Mouse (Mus musculus): ENCODE results near the gene Ank3. TPM values are rescaled to one million over a fixed set of nuclear protein-coding genes. Genes with fewer than 3 reads are reported as not detected.

Ank3 gene
- polyA plus RNA-seq, 1 experiment from 2014 or later: 19.0 TPM

DNA sequence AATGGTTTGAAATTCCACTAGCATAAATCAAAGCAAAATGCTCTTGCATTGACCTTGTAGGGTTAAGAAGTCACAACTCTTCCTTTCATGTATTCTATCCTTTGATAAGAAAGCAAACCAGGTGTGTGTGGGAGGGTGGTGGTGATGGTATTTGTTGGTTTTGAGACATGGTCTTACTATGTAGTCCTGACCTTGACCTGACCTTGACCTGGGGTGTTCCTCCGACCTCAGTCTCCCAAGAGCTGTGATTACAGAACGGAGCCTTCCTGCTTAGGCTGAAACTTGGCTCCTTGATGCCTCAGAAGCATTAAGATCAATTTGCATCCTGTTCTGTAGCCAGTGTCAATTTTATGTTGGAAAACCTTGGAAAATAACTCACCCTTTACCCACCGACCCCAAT lies 397.1 kb downstream of the Ank3 start:
- H3K9ac ChIP-seq (ENCODE audit: low read length): no peak overlapping the region
- H3K36me3 ChIP-seq (ENCODE audit: control insufficient read depth, insufficient read depth, low read length): no peaks in the 10 kb centered on the region
- no peak overlapping the region for H3K27ac ChIP-seq (ENCODE audit: low read length)
- no peaks in the 10 kb centered on the region for H3K9me3 ChIP-seq (ENCODE audit: control insufficient read depth, low read length)
- WGBS: 70% methylated on average over 3 of the region's 3 CpGs
- H3K4me1 ChIP-seq (replicated peaks; ENCODE audit: control insufficient read depth, insufficient read depth, low read length): no peaks in the 10 kb centered on the region
- no peak overlapping the region for H3K4me3 ChIP-seq (ENCODE audit: low read length)
- no peak for ATAC-seq (ENCODE audit: low read depth)
- no peaks in the 10 kb centered on the region for H3K27me3 ChIP-seq (ENCODE audit: control insufficient read depth, insufficient read depth, low read depth, low read length)
- no peak overlapping the region for H3K4me2 ChIP-seq (ENCODE audit: low read depth, low read length)

DNA sequence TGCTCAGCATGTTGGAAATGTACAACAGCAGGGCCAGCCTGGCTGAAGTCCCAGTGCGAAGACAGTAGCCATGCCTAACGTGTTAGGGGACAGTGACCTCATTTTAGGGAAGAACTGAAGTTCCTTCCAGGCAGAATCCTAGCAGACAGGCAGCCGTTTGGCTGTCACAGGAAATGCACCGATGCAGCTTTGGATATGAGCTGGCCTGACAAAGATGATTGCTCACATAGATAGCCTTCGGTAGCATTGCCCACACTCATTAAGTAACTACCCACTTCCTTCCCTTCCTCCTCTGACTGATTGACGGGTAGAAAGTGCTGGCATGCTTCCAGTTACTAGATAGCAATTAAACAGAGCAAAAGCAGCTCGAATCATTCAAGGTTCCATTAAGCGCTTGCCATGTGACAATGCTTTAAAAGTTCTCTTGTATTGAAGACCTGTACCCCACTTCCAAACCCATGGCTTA lies 397.9 kb downstream of the Ank3 start:
- WGBS: 39% methylated on average over 8 of the region's 8 CpGs
- Histone ChIP-seq H3K4me3 (ENCODE audit: low read length) (no peak overlapping the region), H3K36me3 (ENCODE audit: control insufficient read depth, insufficient read depth, low read length) (no peaks in the 10 kb centered on the region), H3K4me2 (ENCODE audit: low read depth, low read length) (no peak overlapping the region), H3K27ac (ENCODE audit: low read length) (no peak overlapping the region), H3K4me1 (replicated peaks; ENCODE audit: control insufficient read depth, insufficient read depth, low read length) (no peaks in the 10 kb centered on the region), H3K9ac (ENCODE audit: low read length) (no peak overlapping the region), H3K27me3 (ENCODE audit: control insufficient read depth, insufficient read depth, low read depth, low read length) (no peaks in the 10 kb centered on the region), H3K9me3 (ENCODE audit: control insufficient read depth, low read length) (no peaks in the 10 kb centered on the region)
- ATAC-seq (ENCODE audit: low read depth): no peak

DNA sequence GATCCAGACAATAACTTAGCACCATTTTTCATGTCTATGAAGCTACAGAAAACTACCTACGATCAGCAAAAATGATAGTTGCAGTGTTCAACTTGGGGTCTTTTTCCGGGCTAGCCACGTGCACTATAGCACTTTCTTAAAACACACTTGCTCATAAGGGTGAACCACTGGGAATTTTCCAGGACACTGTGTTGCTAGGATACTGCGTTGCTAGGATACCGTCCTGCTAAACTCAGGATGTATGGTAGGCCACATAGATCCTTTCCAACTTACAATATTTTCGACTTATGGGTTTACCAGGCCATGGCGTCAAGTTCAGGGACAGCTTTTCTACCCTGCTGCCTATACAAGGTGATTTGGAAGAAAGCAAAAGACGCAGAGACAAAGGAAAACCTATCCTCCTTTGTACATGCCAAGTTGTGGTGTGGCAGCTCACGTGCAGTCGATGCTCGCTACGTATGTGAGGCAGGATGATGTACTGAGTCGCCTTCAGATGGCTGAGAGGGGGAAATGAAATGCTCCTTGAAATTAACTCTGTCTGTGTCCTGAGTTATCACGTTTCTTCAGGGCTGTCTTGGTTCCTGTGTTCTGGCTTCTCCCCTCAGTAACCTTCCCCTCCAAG lies 404.7 kb downstream of the Ank3 start:
- no peak overlapping the region for H3K27ac ChIP-seq (ENCODE audit: low read length)
- no peaks in the 10 kb centered on the region for H3K4me1 ChIP-seq (replicated peaks; ENCODE audit: control insufficient read depth, insufficient read depth, low read length)
- H3K4me2 ChIP-seq (ENCODE audit: low read depth, low read length): no peak overlapping the region
- no peak overlapping the region for H3K9ac ChIP-seq (ENCODE audit: low read length)
- 84% methylated on average over 14 of the region's 14 CpGs for WGBS
- H3K36me3 ChIP-seq (ENCODE audit: control insufficient read depth, insufficient read depth, low read length): no peaks in the 10 kb centered on the region
- no peaks in the 10 kb centered on the region for H3K9me3 ChIP-seq (ENCODE audit: control insufficient read depth, low read length)
- ATAC-seq (ENCODE audit: low read depth): no peak
- H3K4me3 ChIP-seq (ENCODE audit: low read length): no peak overlapping the region
- H3K27me3 ChIP-seq (ENCODE audit: control insufficient read depth, insufficient read depth, low read depth, low read length): no peaks in the 10 kb centered on the region

DNA sequence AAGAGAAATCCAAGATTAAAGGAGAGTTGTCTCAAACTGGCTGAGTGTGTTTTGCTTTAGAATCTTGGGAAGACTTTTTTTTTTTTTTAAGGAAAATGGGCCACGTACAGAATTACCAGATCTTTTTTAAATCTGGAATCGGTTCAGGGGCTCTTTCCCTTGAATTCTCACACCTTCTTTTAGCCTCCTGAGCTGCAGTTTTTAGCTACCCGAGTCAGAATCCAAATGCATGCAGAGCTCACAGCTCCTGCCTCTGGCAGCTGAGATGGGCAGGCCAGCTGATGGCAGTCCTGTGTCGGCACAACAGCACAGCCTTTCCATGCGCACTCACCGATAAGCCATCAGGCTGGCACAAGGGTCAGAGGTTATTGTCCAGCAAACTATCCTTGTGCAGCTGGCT lies 406.0 kb downstream of the Ank3 start:
- H3K27ac ChIP-seq (ENCODE audit: low read length): no peak overlapping the region
- 60% methylated on average over 6 of the region's 6 CpGs for WGBS
- no peak overlapping the region for H3K4me3 ChIP-seq (ENCODE audit: low read length)
- no peaks in the 10 kb centered on the region for H3K27me3 ChIP-seq (ENCODE audit: control insufficient read depth, insufficient read depth, low read depth, low read length)
- no peaks in the 10 kb centered on the region for H3K9me3 ChIP-seq (ENCODE audit: control insufficient read depth, low read length)
- no peaks in the 10 kb centered on the region for H3K36me3 ChIP-seq (ENCODE audit: control insufficient read depth, insufficient read depth, low read length)
- H3K4me2 ChIP-seq (ENCODE audit: low read depth, low read length): no peak overlapping the region
- no peaks in the 10 kb centered on the region for H3K4me1 ChIP-seq (replicated peaks; ENCODE audit: control insufficient read depth, insufficient read depth, low read length)
- ATAC-seq (ENCODE audit: low read depth): no peak
- no peak overlapping the region for H3K9ac ChIP-seq (ENCODE audit: low read length)

DNA sequence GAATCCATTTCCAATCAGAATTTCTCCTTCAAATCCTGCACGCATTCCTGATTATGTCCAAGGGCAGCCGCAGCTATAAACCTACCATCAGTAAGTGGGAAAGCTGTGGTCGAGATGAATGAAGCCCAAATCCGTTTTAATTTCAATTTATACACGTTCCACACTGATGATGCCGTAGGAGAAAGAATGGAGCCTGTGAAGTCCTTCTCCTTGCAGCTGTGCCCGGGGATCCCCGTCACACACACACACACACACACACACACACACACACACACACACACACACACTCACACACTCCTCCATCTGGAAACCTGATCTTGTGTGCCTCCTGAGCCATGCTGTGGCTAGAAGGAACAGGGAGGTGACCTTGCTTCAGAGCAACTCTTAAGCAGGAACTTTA lies 412.2 kb downstream of the Ank3 start:
- H3K9me3 ChIP-seq (ENCODE audit: control insufficient read depth, low read length): no peaks in the 10 kb centered on the region
- no peaks in the 10 kb centered on the region for H3K36me3 ChIP-seq (ENCODE audit: control insufficient read depth, insufficient read depth, low read length)
- no peaks in the 10 kb centered on the region for H3K4me1 ChIP-seq (replicated peaks; ENCODE audit: control insufficient read depth, insufficient read depth, low read length)
- H3K9ac ChIP-seq (ENCODE audit: low read length): no peak overlapping the region
- 83% methylated on average over 8 of the region's 8 CpGs for WGBS
- no peak overlapping the region for H3K27ac ChIP-seq (ENCODE audit: low read length)
- no peak overlapping the region for H3K4me2 ChIP-seq (ENCODE audit: low read depth, low read length)
- H3K27me3 ChIP-seq (ENCODE audit: control insufficient read depth, insufficient read depth, low read depth, low read length): no peaks in the 10 kb centered on the region
- no peak for ATAC-seq (ENCODE audit: low read depth)
- H3K4me3 ChIP-seq (ENCODE audit: low read length): no peak overlapping the region

DNA sequence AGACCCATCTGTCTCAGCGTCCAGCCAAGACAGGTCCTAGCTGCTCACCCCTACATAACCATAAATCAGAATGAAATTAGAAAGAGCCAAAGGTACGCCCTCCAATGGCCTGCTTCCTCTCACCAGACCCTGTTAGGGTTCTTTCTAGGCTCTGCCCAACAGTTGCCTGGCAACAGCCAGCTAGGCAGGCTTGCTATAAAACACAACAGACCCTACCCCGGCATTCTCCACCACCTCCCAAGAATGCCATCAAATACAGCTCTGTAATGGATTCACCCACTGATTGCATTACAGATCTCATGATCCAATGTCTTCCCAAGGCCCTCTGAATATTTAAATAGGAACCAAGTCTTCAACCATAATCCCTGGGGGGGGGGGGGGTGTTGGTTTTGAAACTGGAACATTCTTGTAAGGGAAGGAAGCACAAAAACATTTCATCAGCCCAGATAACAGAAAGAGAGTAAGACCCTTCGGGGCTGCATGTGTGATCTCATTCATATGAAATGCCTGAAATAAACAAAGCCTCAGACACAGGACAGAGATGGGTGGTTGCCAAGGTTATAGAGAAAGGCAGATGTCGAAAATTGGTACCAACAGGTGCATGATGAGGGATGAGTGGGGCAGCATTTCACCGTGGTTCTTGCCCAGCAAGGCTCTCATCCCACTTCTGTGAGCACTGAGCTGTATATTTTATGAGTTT lies 415.4 kb downstream of the Ank3 start:
- H3K27ac ChIP-seq (ENCODE audit: low read length): no peak overlapping the region
- 60% methylated on average over 6 of the region's 6 CpGs for WGBS
- H3K9me3 ChIP-seq (ENCODE audit: control insufficient read depth, low read length): no peaks in the 10 kb centered on the region
- no peak for ATAC-seq (ENCODE audit: low read depth)
- no peak overlapping the region for H3K9ac ChIP-seq (ENCODE audit: low read length)
- H3K4me1 ChIP-seq (replicated peaks; ENCODE audit: control insufficient read depth, insufficient read depth, low read length): no peaks in the 10 kb centered on the region
- H3K36me3 ChIP-seq (ENCODE audit: control insufficient read depth, insufficient read depth, low read length): no peaks in the 10 kb centered on the region
- H3K4me3 ChIP-seq (ENCODE audit: low read length): no peak overlapping the region
- no peak overlapping the region for H3K4me2 ChIP-seq (ENCODE audit: low read depth, low read length)
- no peaks in the 10 kb centered on the region for H3K27me3 ChIP-seq (ENCODE audit: control insufficient read depth, insufficient read depth, low read depth, low read length)

DNA sequence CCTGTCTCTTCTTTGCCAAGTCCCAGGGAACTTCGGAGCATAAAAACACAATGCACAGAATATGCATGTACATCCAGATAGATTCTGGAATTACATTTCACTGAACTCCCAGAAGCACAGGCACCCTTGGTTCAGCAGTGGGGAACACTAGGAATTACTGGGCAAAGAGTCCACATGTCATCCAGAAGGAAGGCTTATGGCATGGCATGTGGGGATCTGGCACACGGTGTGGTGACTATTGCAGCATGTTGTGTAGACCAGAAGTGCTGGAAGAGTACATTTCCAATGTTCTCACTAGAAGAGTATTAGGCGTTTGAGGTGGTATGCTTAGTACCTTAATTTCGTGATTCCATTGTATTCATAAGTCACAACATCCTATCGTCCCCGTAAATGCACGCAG lies 422.7 kb downstream of the Ank3 start:
- no peaks in the 10 kb centered on the region for H3K36me3 ChIP-seq (ENCODE audit: control insufficient read depth, insufficient read depth, low read length)
- no peaks in the 10 kb centered on the region for H3K4me1 ChIP-seq (replicated peaks; ENCODE audit: control insufficient read depth, insufficient read depth, low read length)
- H3K4me3 ChIP-seq (ENCODE audit: low read length): no peak overlapping the region
- 85% methylated on average over 7 of the region's 7 CpGs for WGBS
- no peaks in the 10 kb centered on the region for H3K9me3 ChIP-seq (ENCODE audit: control insufficient read depth, low read length)
- H3K4me2 ChIP-seq (ENCODE audit: low read depth, low read length): no peak overlapping the region
- H3K27ac ChIP-seq (ENCODE audit: low read length): no peak overlapping the region
- no peaks in the 10 kb centered on the region for H3K27me3 ChIP-seq (ENCODE audit: control insufficient read depth, insufficient read depth, low read depth, low read length)
- no peak for ATAC-seq (ENCODE audit: low read depth)
- H3K9ac ChIP-seq (ENCODE audit: low read length): no peak overlapping the region

DNA sequence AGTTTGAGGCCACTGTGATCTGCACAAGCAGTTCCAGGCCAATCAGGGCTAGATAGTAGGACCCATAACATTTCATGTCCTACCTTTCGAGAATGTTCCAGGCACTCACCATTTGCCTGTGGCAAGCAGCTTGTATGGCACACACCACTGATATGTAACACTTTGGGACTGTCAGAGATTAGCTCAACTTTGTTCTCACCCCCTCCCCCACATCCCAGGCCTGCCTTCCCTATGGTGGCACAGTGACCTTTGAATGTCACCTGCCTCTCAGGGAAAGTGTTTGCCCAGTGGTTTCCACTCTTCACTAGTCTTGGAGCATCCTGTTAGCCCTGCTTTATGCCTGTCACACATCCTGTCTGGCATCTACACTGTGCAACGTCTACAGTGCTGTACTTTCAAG lies 430.2 kb downstream of the Ank3 start:
- no peak overlapping the region for H3K4me2 ChIP-seq (ENCODE audit: low read depth, low read length)
- WGBS: 45% methylated on average over 2 of the region's 2 CpGs
- no peaks in the 10 kb centered on the region; the same call in none of the 2 replicates for H3K4me1 ChIP-seq (replicated peaks; ENCODE audit: control insufficient read depth, insufficient read depth, low read length)
- H3K36me3 ChIP-seq (ENCODE audit: control insufficient read depth, insufficient read depth, low read length): no peaks in the 10 kb centered on the region
- no peak for ATAC-seq (ENCODE audit: low read depth)
- no peak overlapping the region for H3K4me3 ChIP-seq (ENCODE audit: low read length)
- H3K27ac ChIP-seq (ENCODE audit: low read length): no peak overlapping the region
- no peaks in the 10 kb centered on the region for H3K27me3 ChIP-seq (ENCODE audit: control insufficient read depth, insufficient read depth, low read depth, low read length)
- H3K9me3 ChIP-seq (ENCODE audit: control insufficient read depth, low read length): no peaks in the 10 kb centered on the region
- H3K9ac ChIP-seq (ENCODE audit: low read length): no peak overlapping the region

DNA sequence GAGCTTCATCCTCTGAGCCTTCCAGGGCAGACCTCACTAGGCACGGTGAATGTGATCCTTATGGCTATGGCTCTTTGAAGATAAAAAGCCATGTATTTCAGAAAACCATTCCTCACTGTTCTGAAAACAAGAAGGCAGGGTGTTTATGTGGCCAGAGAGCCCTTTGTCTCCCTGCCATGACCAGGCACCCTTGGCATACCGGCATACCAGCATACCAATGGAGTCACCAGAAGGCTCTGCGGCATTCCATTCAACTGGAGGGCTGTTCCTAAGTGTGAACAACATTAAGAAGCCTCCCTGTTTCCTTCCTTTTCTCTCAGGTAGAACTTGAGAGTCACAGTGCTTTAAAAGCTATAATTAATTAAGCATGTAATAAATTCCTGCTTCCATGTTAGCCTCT lies 430.7 kb downstream of the Ank3 start:
- H3K27me3 ChIP-seq (ENCODE audit: control insufficient read depth, insufficient read depth, low read depth, low read length): no peaks in the 10 kb centered on the region
- 0 out of 2 replicates have a peak, but pooled peaks have one; percentile 41 for ATAC-seq (ENCODE audit: low read depth)
- H3K27ac ChIP-seq (ENCODE audit: low read length): no peak overlapping the region
- no peak overlapping the region for H3K4me3 ChIP-seq (ENCODE audit: low read length)
- WGBS: 54% methylated on average over 3 of the region's 3 CpGs
- no peak overlapping the region for H3K9ac ChIP-seq (ENCODE audit: low read length)
- no peak overlapping the region for H3K4me2 ChIP-seq (ENCODE audit: low read depth, low read length)
- H3K9me3 ChIP-seq (ENCODE audit: control insufficient read depth, low read length): no peaks in the 10 kb centered on the region
- peaks cover 3% of the 10 kb centered on the region for H3K4me1 ChIP-seq (replicated peaks; ENCODE audit: control insufficient read depth, insufficient read depth, low read length)
- no peaks in the 10 kb centered on the region for H3K36me3 ChIP-seq (ENCODE audit: control insufficient read depth, insufficient read depth, low read length)
